Mouse (Mus musculus): ENCODE measurements at regions not wholly inside any gene's neighbourhood (a gene's known extent, or its start where the extent isn't known, plus 50 kb on each side); places are given as distances from the start of the nearest gene placed in this dataset.

DNA sequence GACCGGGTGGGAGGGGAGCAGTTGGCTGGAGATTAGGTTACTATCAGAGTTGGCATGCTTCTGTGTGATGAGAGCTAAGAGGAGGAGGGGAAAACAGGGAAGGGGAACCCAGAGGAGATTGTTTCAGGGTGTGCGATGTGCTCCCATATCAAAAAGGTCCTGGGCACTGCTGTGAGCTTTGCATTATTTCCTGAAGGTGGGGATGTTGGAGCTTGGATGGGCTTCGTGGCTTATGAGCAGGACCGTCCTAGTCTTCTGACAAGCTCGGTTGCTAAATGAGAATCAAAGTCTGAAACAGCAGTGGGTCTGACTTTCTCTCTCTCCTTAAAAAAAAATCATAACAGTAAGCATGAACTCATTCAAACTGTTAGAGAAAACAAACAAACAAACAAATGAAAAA is 125.4 kb upstream of the Ralgapa2 start:
- H3K4me1 ChIP-seq (ENCODE audit: control insufficient read depth, insufficient read depth, low read length), result no peaks in the 10 kb centered on the region
- H3K27ac ChIP-seq (ENCODE audit: low read depth, low read length), result no peak overlapping the region
- WGBS, result 60% methylated on average over 5 of the region's 5 CpGs
- no peak overlapping the region for H3K9ac ChIP-seq (ENCODE audit: low read depth, low read length)
- no peaks in the 10 kb centered on the region for H3K9me3 ChIP-seq (ENCODE audit: control insufficient read depth, low read length)
- no peaks in the 10 kb centered on the region for H3K36me3 ChIP-seq (ENCODE audit: control insufficient read depth, insufficient read depth, low read length)
- H3K27me3 ChIP-seq (ENCODE audit: control insufficient read depth, insufficient read depth, low read length), result no peaks in the 10 kb centered on the region
- H3K4me2 ChIP-seq (replicated peaks; ENCODE audit: low read depth, low read length), result no peak overlapping the region
- H3K4me3 ChIP-seq (ENCODE audit: low read length), result no peak overlapping the region
- ATAC-seq (ENCODE audit: low FRiP score, low TSS enrichment), result no peak

- Histone ChIP-seq H3K9me3 (ENCODE audit: control insufficient read depth, low read length) (no peaks in the 10 kb centered on the region), H3K4me3 (ENCODE audit: low read length) (no peak overlapping the region), H3K27me3 (ENCODE audit: control insufficient read depth, insufficient read depth, low read length) (no peaks in the 10 kb centered on the region), H3K36me3 (ENCODE audit: control insufficient read depth, insufficient read depth, low read length) (no peaks in the 10 kb centered on the region), H3K4me1 (ENCODE audit: control insufficient read depth, insufficient read depth, low read length) (no peaks in the 10 kb centered on the region), H3K4me2 (replicated peaks; ENCODE audit: low read depth, low read length) (no peak overlapping the region), H3K27ac (ENCODE audit: low read depth, low read length) (peak overlapping the region; percentile 45; the same call in 1 of the 2 replicates), H3K9ac (ENCODE audit: low read depth, low read length) (no peak overlapping the region)
- 19% methylated on average over 16 of the region's 16 CpGs for WGBS
- peak; percentile 92 for ATAC-seq (ENCODE audit: low FRiP score, low TSS enrichment)
Measured at GRCm38 (mm10) chr2:146646237-146646972, 134.3 kb upstream of the Ralgapa2 start.

- Histone ChIP-seq H3K27ac (ENCODE audit: low read depth, low read length) (peak overlapping the region; percentile 45; the same call in 1 of the 2 replicates), H3K36me3 (ENCODE audit: control insufficient read depth, insufficient read depth, low read length) (no peaks in the 10 kb centered on the region)
- ATAC-seq (ENCODE audit: low FRiP score, low TSS enrichment), result no peak
Measured at GRCm38 (mm10) chr2:146646973-146647282, 134.8 kb upstream of the Ralgapa2 start.

GRCm38 (mm10) chr2:146661346-146661745 is 149.2 kb upstream of the Ralgapa2 start:
- no peak overlapping the region for H3K4me3 ChIP-seq (ENCODE audit: low read length)
- H3K4me2 ChIP-seq (replicated peaks; ENCODE audit: low read depth, low read length), result no peak overlapping the region
- no peaks in the 10 kb centered on the region for H3K27me3 ChIP-seq (ENCODE audit: control insufficient read depth, insufficient read depth, low read length)
- no peak overlapping the region for H3K27ac ChIP-seq (ENCODE audit: low read depth, low read length)
- WGBS, result 67% methylated on average over 3 of the region's 3 CpGs
- no peaks in the 10 kb centered on the region for H3K36me3 ChIP-seq (ENCODE audit: control insufficient read depth, insufficient read depth, low read length)
- ATAC-seq (ENCODE audit: low FRiP score, low TSS enrichment), result no peak
- H3K4me1 ChIP-seq (ENCODE audit: control insufficient read depth, insufficient read depth, low read length), result no peaks in the 10 kb centered on the region
- no peaks in the 10 kb centered on the region for H3K9me3 ChIP-seq (ENCODE audit: control insufficient read depth, low read length)
- no peak overlapping the region for H3K9ac ChIP-seq (ENCODE audit: low read depth, low read length)

More at GRCm38 (mm10) chr2:146646973-146647282, 134.8 kb upstream of the Ralgapa2 start:
- no peaks in the 10 kb centered on the region for H3K9me3 ChIP-seq (ENCODE audit: control insufficient read depth, low read length)
- H3K27me3 ChIP-seq (ENCODE audit: control insufficient read depth, insufficient read depth, low read length), result no peaks in the 10 kb centered on the region
- H3K4me3 ChIP-seq (ENCODE audit: low read length), result no peak overlapping the region
- H3K9ac ChIP-seq (ENCODE audit: low read depth, low read length), result no peak overlapping the region
- no peaks in the 10 kb centered on the region for H3K4me1 ChIP-seq (ENCODE audit: control insufficient read depth, insufficient read depth, low read length)
- whole genome bisulfite sequencing, result 50% methylated on average over 2 of the region's 2 CpGs
- no peak overlapping the region for H3K4me2 ChIP-seq (replicated peaks; ENCODE audit: low read depth, low read length)

GRCm38 (mm10) chr2:146672761-146673160 is 160.6 kb upstream of the Ralgapa2 start:
- H3K9ac ChIP-seq (ENCODE audit: low read depth, low read length), result no peak overlapping the region
- H3K9me3 ChIP-seq (ENCODE audit: control insufficient read depth, low read length), result no peaks in the 10 kb centered on the region
- H3K4me3 ChIP-seq (ENCODE audit: low read length), result no peak overlapping the region
- no peaks in the 10 kb centered on the region for H3K36me3 ChIP-seq (ENCODE audit: control insufficient read depth, insufficient read depth, low read length)
- no peak for ATAC-seq (ENCODE audit: low FRiP score, low TSS enrichment)
- no peak overlapping the region for H3K27ac ChIP-seq (ENCODE audit: low read depth, low read length)
- no peak overlapping the region for H3K4me2 ChIP-seq (replicated peaks; ENCODE audit: low read depth, low read length)
- no peaks in the 10 kb centered on the region for H3K27me3 ChIP-seq (ENCODE audit: control insufficient read depth, insufficient read depth, low read length)
- whole genome bisulfite sequencing, result 73% methylated on average over 2 of the region's 2 CpGs
- no peaks in the 10 kb centered on the region for H3K4me1 ChIP-seq (ENCODE audit: control insufficient read depth, insufficient read depth, low read length)

- H3K9me3 ChIP-seq (ENCODE audit: control insufficient read depth, low read length), result no peaks in the 10 kb centered on the region
- H3K27ac ChIP-seq (ENCODE audit: low read depth, low read length), result no peak overlapping the region
- H3K4me3 ChIP-seq (ENCODE audit: low read length), result no peak overlapping the region
- H3K36me3 ChIP-seq (ENCODE audit: control insufficient read depth, insufficient read depth, low read length), result no peaks in the 10 kb centered on the region
- whole genome bisulfite sequencing, result 55% methylated on average over 3 of the region's 3 CpGs
- no peaks in the 10 kb centered on the region for H3K27me3 ChIP-seq (ENCODE audit: control insufficient read depth, insufficient read depth, low read length)
- no peak overlapping the region for H3K9ac ChIP-seq (ENCODE audit: low read depth, low read length)
- peak; percentile 55; the same call in 1 of the 2 replicates for ATAC-seq (ENCODE audit: low FRiP score, low TSS enrichment)
- H3K4me2 ChIP-seq (replicated peaks; ENCODE audit: low read depth, low read length), result no peak overlapping the region
- no peaks in the 10 kb centered on the region for H3K4me1 ChIP-seq (ENCODE audit: control insufficient read depth, insufficient read depth, low read length)
Measured at GRCm38 (mm10) chr2:146681979-146682378, 169.8 kb upstream of the Ralgapa2 start.

DNA sequence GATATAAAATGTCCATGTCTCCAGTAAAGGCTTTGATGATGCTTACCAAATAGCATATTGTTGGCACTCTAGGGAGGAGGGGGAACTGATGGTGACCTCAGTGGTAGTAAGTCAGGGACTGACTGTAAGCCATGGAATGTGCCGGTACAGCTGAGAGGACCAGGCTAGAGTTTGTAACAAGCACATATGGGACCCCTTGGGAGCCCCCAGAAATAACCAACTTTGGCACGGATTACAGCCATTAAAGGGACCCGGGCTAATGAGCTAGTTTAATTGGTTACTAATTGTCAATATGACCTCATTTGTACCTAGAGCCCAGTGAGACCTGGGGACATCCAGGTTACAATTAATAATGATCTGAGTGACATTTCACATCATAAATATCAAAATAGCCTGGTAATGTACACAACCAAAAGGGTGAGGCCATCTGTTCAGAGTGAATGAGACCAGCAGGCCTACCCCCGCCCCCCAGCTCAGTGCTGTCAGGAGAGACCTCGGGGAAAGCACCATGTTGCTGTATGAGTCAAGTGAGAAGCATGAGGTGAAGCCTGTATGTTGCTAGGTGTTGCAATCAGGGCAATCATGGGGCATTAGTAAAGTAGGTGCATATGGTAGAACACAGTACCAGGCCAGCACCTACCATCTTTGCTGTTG is 169.7 kb upstream of the Kiz start:
- Histone ChIP-seq H3K9me3 (ENCODE audit: control insufficient read depth, low read length) (no peaks in the 10 kb centered on the region), H3K36me3 (ENCODE audit: control insufficient read depth, insufficient read depth, low read length) (no peaks in the 10 kb centered on the region), H3K4me3 (ENCODE audit: low read length) (no peak overlapping the region), H3K4me2 (replicated peaks; ENCODE audit: low read depth, low read length) (no peak overlapping the region), H3K9ac (ENCODE audit: low read depth, low read length) (no peak overlapping the region), H3K4me1 (ENCODE audit: control insufficient read depth, insufficient read depth, low read length) (no peaks in the 10 kb centered on the region), H3K27ac (ENCODE audit: low read depth, low read length) (no peak overlapping the region), H3K27me3 (ENCODE audit: control insufficient read depth, insufficient read depth, low read length) (no peaks in the 10 kb centered on the region)
- ATAC-seq (ENCODE audit: low FRiP score, low TSS enrichment), result no peak
- WGBS, result 74% methylated on average over 5 of the region's 5 CpGs

GRCm38 (mm10) chr2:146688544-146688943 is 167.1 kb upstream of the Kiz start:
- Histone ChIP-seq H3K27ac (ENCODE audit: low read depth, low read length) (no peak overlapping the region), H3K27me3 (ENCODE audit: control insufficient read depth, insufficient read depth, low read length) (no peaks in the 10 kb centered on the region), H3K9ac (ENCODE audit: low read depth, low read length) (no peak overlapping the region), H3K4me3 (ENCODE audit: low read length) (no peak overlapping the region), H3K4me2 (replicated peaks; ENCODE audit: low read depth, low read length) (no peak overlapping the region), H3K4me1 (ENCODE audit: control insufficient read depth, insufficient read depth, low read length) (no peaks in the 10 kb centered on the region), H3K9me3 (ENCODE audit: control insufficient read depth, low read length) (0 out of 2 replicates have a peak, but pooled peaks cover 2% of the 10 kb centered on the region), H3K36me3 (ENCODE audit: control insufficient read depth, insufficient read depth, low read length) (no peaks in the 10 kb centered on the region)
- ATAC-seq (ENCODE audit: low FRiP score, low TSS enrichment), result no peak
- WGBS, result 69% methylated on average over 7 of the region's 7 CpGs

DNA sequence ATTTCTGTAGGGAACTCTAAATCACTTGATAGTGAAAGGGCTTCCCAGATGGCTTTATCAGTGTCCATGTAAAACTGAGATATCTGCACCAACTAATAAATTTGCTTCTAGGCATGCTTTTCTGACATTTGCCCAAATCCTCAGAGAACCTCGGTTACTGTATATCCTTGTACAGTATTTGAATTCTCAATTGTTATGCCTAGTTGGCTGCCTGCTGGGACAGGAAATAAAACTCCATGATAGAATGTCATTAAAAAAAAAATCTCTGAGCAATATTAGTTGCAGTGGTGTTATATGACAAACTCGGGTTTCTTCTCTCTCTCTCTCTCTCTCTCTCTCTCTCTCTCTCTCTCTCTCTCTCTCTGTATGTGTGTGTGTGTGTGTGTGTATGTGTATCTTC is 162.2 kb upstream of the Kiz start:
- Histone ChIP-seq H3K9ac (ENCODE audit: low read depth, low read length) (no peak overlapping the region), H3K4me2 (replicated peaks; ENCODE audit: low read depth, low read length) (no peak overlapping the region), H3K27ac (ENCODE audit: low read depth, low read length) (no peak overlapping the region), H3K27me3 (ENCODE audit: control insufficient read depth, insufficient read depth, low read length) (no peaks in the 10 kb centered on the region), H3K9me3 (ENCODE audit: control insufficient read depth, low read length) (0 out of 2 replicates have a peak, but pooled peaks cover 2% of the 10 kb centered on the region), H3K4me3 (ENCODE audit: low read length) (no peak overlapping the region), H3K36me3 (ENCODE audit: control insufficient read depth, insufficient read depth, low read length) (no peaks in the 10 kb centered on the region), H3K4me1 (ENCODE audit: control insufficient read depth, insufficient read depth, low read length) (no peaks in the 10 kb centered on the region)
- ATAC-seq (ENCODE audit: low FRiP score, low TSS enrichment), result no peak
- WGBS, result 39% methylated on average over 2 of the region's 2 CpGs

Measured in kidney, embryonic 14.5 days (tissue).